Mouse (Mus musculus) stomach, postnatal 0 days (tissue): ENCODE measurements around the gene Gnat2.

Experiments used
- CTCF ChIP-seq: IDR thresholded peaks from 2 replicates; pipeline ENCODE4 v1.5.1; 2016; ENCODE audit warnings: antibody characterized with exemption, low read depth, mild to moderate bottlenecking, moderate library complexity
- EP300 ChIP-seq: optimal IDR thresholded peaks from 2 replicates; pipeline ENCODE3; 2016; ENCODE audit warnings: antibody characterized with exemption

DNA sequence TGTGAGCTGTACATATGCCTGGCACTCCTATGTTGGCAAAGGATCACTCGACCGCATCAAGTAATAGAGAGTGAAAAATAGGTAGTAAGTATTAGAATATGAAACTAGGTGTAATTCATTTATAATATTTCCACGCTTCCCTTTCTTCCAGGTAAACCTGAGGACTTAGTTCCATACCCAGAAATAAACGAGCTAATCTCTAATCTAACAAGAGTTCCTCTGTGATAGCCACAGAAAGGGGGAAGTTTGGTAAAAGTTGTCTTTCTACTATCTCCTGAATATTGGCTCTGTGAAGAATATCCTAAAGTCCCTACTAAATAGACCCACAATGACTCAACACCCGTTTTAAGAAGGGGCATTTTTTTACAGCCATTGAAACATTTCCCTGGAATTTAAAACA lies 54.1 kb downstream of the Gnat2 start:
- TF ChIP-seq CTCF: no peak
- TF ChIP-seq EP300: no peak
